Mouse (Mus musculus) forebrain, postnatal 0 days (tissue): ENCODE data around the gene Dennd5a. TPM values are rescaled to one million over a fixed set of nuclear protein-coding genes. Genes with fewer than 3 reads are reported as not detected.

Source experiments
- ATAC-seq: fragments of 200-750 bp; cut with Nextera tagmentation; 2 replicates; pipeline ENCODE4 v1.8.0; 2017; ENCODE audit warnings: mild to moderate bottlenecking, moderate library complexity
- DNase-seq: peaks from one replicate; pipeline ENCODE4 v3.0.0-alpha.2; 2015
- H3K27ac ChIP-seq: fragments of 300-500 bp; sonication (generic); 2 replicates; pipeline ENCODE4 v1.5.1; 2014; ENCODE audit warnings: low read depth, mild to moderate bottlenecking, antibody characterized with exemption, low read length, moderate library complexity, mixed read lengths
- H3K27me3 ChIP-seq: fragments of 300-500 bp; sonication (generic); 2 replicates; pipeline ENCODE4 v1.6.1; 2014; ENCODE audit warnings: mild to moderate bottlenecking, low read length, mixed read lengths; ENCODE audit not compliant: insufficient read depth
- H3K36me3 ChIP-seq: fragments of 300-500 bp; sonication (generic); 2 replicates; pipeline ENCODE4 v1.6.1; 2014; ENCODE audit warnings: mild to moderate bottlenecking, moderate library complexity; ENCODE audit not compliant: insufficient read depth
- H3K4me1 ChIP-seq: fragments of 300-500 bp; sonication (generic); 2 replicates; pipeline ENCODE4 v1.6.1; 2014; ENCODE audit warnings: antibody characterized with exemption; ENCODE audit not compliant: insufficient read depth
- H3K4me2 ChIP-seq: fragments of 300-500 bp; sonication (generic); 2 replicates; pipeline ENCODE4 v1.6.1; 2014; ENCODE audit warnings: low read depth, mild to moderate bottlenecking, moderate library complexity
- H3K4me3 ChIP-seq: fragments of 300-500 bp; sonication (generic); 2 replicates; pipeline ENCODE4 v1.5.1; 2014; ENCODE audit warnings: low read depth, low read length, mixed read lengths
- H3K9ac ChIP-seq: fragments of 300-500 bp; sonication (generic); 2 replicates; pipeline ENCODE4 v1.6.1; 2014; ENCODE audit warnings: mild to moderate bottlenecking
- H3K9me3 ChIP-seq: fragments of 300-500 bp; sonication (generic); 2 replicates; pipeline ENCODE4 v1.6.1; 2016; ENCODE audit warnings: low read length
- CTCF ChIP-seq: sonication (generic); IDR thresholded peaks from 2 replicates; pipeline ENCODE4 v1.5.1; 2016; ENCODE audit warnings: antibody characterized with exemption, control low read depth, low read depth
- WGBS: fragments of 180-500 bp; shearing (Covaris S2); extraction: QIAGEN DNeasy Blood & Tissue Kit; methylation state at CpG from one replicate; pipeline ENCODE4 v1.1.7; 2014; 5-methylcytosine and 5-hydroxymethylcytosine counted together
- polyA plus RNA-seq: library from polyadenylated mRNA; unstranded; fragments of >200 nt; fragmentation: Nextera tagmentation; extraction: Ambion mirVana; gene quantifications from 2 replicates; pipeline ENCODE4 v1.2.1, GENCODE M21; 2015
- total RNA-seq: library from RNA; depleted of rRNA; stranded (reverse); fragments of >200 nt; gene quantifications from 2 replicates; pipeline ENCODE4 v1.2.3, GENCODE M21; 2014

Dennd5a gene
- total and polyA plus RNA-seq, 2 experiments from 2014 or later = 28.0 to 156 TPM

GRCm38 (mm10) chr7:109962596-109962995 lies 2.3 kb upstream of the Dennd5a start:
- ATAC-seq = no peak
- no peak overlapping the region for H3K9ac ChIP-seq

DNA sequence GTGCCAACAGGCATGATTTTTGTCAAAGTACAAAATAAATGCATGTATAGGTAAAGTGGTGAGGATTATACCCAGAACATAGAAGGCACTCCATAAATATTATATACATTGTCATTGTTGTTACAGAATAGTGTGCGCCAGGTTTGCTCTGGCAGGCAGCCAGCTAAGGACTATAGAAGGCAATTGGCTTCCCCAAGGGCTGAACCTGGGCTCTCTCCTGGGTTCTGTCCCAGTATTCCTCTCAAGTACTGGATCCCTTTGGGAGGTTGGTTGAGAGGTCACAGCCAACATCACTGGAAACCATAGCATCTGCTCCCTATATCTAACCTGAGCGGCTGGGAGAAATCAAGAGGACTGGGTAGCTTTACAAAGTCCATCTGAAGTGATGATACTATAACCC lies 1.3 kb upstream of the Dennd5a start:
- no peak overlapping the region for H3K9ac ChIP-seq
- H3K4me1 ChIP-seq = peaks cover 16% of the 10 kb centered on the region
- no peaks in the 10 kb centered on the region for H3K36me3 ChIP-seq
- WGBS = 76% methylated on average over 2 of the region's 2 CpGs
- H3K27me3 ChIP-seq = no peaks in the 10 kb centered on the region
- TF ChIP-seq CTCF = no peak
- H3K9me3 ChIP-seq = no peaks in the 10 kb centered on the region
- no peak overlapping the region for H3K4me3 ChIP-seq
- ATAC-seq (no peak), DNase-seq (no peak)
- no peak overlapping the region for H3K27ac ChIP-seq
- no peak overlapping the region for H3K4me2 ChIP-seq

More at GRCm38 (mm10) chr7:109962596-109962995, 2.3 kb upstream of the Dennd5a start:
- no peaks in the 10 kb centered on the region for H3K36me3 ChIP-seq
- H3K4me2 ChIP-seq = no peak overlapping the region
- no peaks in the 10 kb centered on the region for H3K27me3 ChIP-seq
- no peak for TF ChIP-seq CTCF
- DNase-seq = no peak
- H3K4me1 ChIP-seq = peaks cover 16% of the 10 kb centered on the region
- no peak overlapping the region for H3K27ac ChIP-seq
- no peak overlapping the region for H3K4me3 ChIP-seq
- H3K9me3 ChIP-seq = no peaks in the 10 kb centered on the region
- 76% methylated on average over 4 of the region's 4 CpGs for WGBS

GRCm38 (mm10) chr7:109960613-109961154 lies 414 bp upstream of the Dennd5a start:
- ATAC-seq = peak; percentile 72
- Histone ChIP-seq H3K9ac (peak overlapping the region; percentile 90), H3K36me3 (no peaks in the 10 kb centered on the region), H3K4me3 (peak overlapping the region; percentile 93), H3K4me1 (peaks cover 16% of the 10 kb centered on the region), H3K27ac (peak overlapping the region; percentile 80), H3K4me2 (peak overlapping the region; percentile 51), H3K9me3 (no peaks in the 10 kb centered on the region), H3K27me3 (no peaks in the 10 kb centered on the region)
- DNase-seq = no peak
- 8% methylated on average over 13 of the region's 13 CpGs for WGBS
- no peak for TF ChIP-seq CTCF

DNA sequence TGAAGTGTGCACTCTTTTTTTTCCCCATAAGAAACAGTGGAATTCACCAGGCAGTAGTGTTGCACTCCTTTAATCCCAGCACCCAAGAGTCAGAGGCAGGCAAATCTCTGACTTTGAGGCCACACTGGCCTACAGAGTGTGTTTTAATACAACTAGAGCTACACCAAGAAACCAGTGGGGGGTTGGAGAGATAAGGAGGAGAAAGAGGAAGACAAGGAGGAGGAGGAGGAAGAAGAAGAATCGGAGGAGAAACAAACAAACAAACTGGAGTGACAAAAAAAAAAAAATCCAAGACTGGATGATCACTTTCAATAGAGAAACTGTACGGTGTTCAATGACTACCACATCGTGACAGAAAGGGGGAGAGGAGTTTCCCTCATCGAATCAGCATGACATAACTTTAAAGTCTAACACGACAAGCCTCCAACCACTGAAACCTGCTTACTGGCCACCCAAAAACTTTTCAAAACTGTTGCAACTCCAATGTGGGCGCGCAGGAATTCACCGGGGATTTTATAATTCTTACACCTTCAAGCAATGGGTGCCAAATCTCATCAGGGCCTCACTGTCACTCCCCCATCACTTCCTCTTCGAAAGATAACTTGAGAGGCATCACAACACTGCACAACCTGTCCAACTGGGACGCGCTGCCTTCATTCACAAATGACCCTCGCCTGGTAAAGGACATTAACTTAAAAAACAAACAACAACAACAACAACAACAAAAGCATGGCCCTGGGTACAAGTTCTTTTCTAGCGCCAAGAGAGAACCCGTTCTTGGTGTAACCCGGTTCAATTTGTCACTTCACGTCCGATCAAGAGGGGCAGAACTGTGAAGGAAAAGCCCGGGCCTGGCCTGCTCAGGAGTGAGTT lies 1.2 kb downstream of the Dennd5a start:
- H3K4me2 ChIP-seq = peak overlapping the region; percentile 51
- H3K36me3 ChIP-seq = no peaks in the 10 kb centered on the region
- peak overlapping the region; percentile 90 for H3K9ac ChIP-seq
- WGBS = 4% methylated on average over 18 of the region's 18 CpGs
- peak overlapping the region; percentile 80; the same call in 1 of the 2 replicates for H3K27ac ChIP-seq
- no peak for TF ChIP-seq CTCF
- ATAC-seq = no peak
- peaks cover 21% of the 10 kb centered on the region for H3K4me1 ChIP-seq
- peak overlapping the region; percentile 93 for H3K4me3 ChIP-seq
- H3K9me3 ChIP-seq = no peaks in the 10 kb centered on the region
- no peaks in the 10 kb centered on the region for H3K27me3 ChIP-seq
- no peak for DNase-seq

- no peak for ATAC-seq
- Histone ChIP-seq H3K36me3 (no peaks in the 10 kb centered on the region), H3K4me2 (peak overlapping the region; percentile 51), H3K27me3 (no peaks in the 10 kb centered on the region), H3K4me3 (peak overlapping the region; percentile 93), H3K27ac (no peak overlapping the region), H3K9me3 (no peaks in the 10 kb centered on the region), H3K9ac (0 out of 2 replicates have a peak overlapping the region, but pooled peaks have one; percentile 90), H3K4me1 (peaks cover 21% of the 10 kb centered on the region)
- WGBS = 66% methylated on average over 8 of the region's 8 CpGs
- DNase-seq = no peak
- TF ChIP-seq CTCF = no peak
Measured at GRCm38 (mm10) chr7:109957996-109958789, 2.1 kb downstream of the Dennd5a start.

DNA sequence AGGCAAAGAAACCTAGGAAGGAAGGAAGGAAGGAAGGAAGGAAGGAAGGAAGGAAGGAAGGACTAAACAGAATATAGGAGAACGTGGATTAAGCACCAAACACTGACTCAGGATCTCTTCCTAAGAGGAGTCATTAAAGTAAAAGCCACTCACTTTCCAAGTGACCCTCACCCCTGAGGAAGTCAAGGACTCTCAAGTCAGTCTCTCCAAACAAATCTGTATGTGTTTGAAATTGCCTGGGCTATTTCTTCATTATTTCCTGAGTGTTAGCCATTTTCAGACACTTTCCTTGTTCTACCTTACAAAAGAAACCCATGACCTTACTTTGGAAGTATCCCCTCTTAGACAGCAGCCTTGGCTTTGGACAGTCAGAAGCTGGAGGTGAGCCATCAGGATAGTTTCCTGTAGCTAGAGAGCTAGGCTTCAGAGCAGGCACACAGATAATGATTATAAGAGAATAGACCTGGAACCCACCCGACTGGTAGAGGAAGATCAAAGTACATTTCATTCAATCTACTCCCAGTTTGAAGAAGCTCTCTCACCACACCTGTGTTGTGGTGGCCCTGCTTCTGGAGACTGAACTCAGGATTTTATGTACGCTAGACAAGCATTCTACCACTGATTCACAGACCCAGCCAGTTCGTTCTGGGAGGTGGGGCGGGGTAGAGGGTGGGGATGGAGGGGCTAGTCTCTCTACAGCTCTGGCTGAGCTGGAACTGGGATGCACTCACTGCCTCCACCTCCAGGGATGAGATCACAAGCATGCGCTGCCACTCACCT lies 5.5 kb downstream of the Dennd5a start:
- H3K4me2 ChIP-seq = no peak overlapping the region

More for the DNA sequence above, 5.5 kb downstream of the Dennd5a start:
- Histone ChIP-seq H3K36me3 (no peaks in the 10 kb centered on the region), H3K4me1 (peaks cover 20% of the 10 kb centered on the region), H3K27ac (no peak overlapping the region), H3K27me3 (no peaks in the 10 kb centered on the region), H3K9ac (no peak overlapping the region), H3K4me3 (no peak overlapping the region), H3K9me3 (no peaks in the 10 kb centered on the region)
- 69% methylated on average over 6 of the region's 6 CpGs for WGBS
- DNase-seq (no peak), ATAC-seq (no peak)
- TF ChIP-seq CTCF = no peak
